Mouse (Mus musculus) midbrain, embryonic 14.5 days (tissue): ENCODE measurements at regions not wholly inside any gene's neighbourhood (a gene's known extent, or its start where the extent isn't known, plus 50 kb on each side); places are given as distances from the start of the nearest gene placed in this dataset.

ENCODE experiments used
- ATAC-seq: fragments of 200-750 bp; cut with Nextera tagmentation; 2 replicates; pipeline ENCODE4 v1.8.0; 2017; ENCODE audit warnings: moderate number of reproducible peaks, moderate library complexity; ENCODE audit not compliant: low FRiP score, low TSS enrichment
- DNase-seq: peaks from one replicate; pipeline ENCODE4 v3.0.0-alpha.2; 2015
- H3K27ac ChIP-seq: fragments of 300-500 bp; sonication (generic); replicated peaks from 2 replicates; pipeline ENCODE4 v1.5.1; 2014; ENCODE audit warnings: mild to moderate bottlenecking, low read depth, low read length, moderate library complexity
- H3K27me3 ChIP-seq: fragments of 300-500 bp; sonication (generic); 2 replicates; pipeline ENCODE4 v1.6.1; 2014; ENCODE audit warnings: low read length, control low read depth, mixed read lengths; ENCODE audit not compliant: control insufficient read depth, insufficient read depth
- H3K36me3 ChIP-seq: fragments of 300-500 bp; sonication (generic); 2 replicates; pipeline ENCODE4 v1.6.1; 2014; ENCODE audit warnings: low read length, control low read depth; ENCODE audit not compliant: control insufficient read depth, insufficient read depth
- H3K4me1 ChIP-seq: fragments of 300-500 bp; sonication (generic); 2 replicates; pipeline ENCODE4 v1.6.1; 2014; ENCODE audit warnings: mild to moderate bottlenecking, antibody characterized with exemption, low read length, control low read depth; ENCODE audit not compliant: control insufficient read depth, insufficient read depth
- H3K4me2 ChIP-seq: fragments of 300-500 bp; sonication (generic); 2 replicates; pipeline ENCODE4 v1.6.1; 2014; ENCODE audit warnings: mild to moderate bottlenecking, low read length, moderate library complexity
- H3K4me3 ChIP-seq: fragments of 300-500 bp; sonication (generic); replicated peaks from 2 replicates; pipeline ENCODE4 v1.5.1; 2014; ENCODE audit warnings: low read depth, low read length
- H3K9ac ChIP-seq: fragments of 300-500 bp; sonication (generic); replicated peaks from 2 replicates; pipeline ENCODE4 v1.6.1; 2014; ENCODE audit warnings: mild to moderate bottlenecking, low read length, moderate library complexity
- H3K9me3 ChIP-seq: fragments of 300-500 bp; sonication (generic); 2 replicates; pipeline ENCODE4 v1.6.1; 2016; ENCODE audit warnings: low read length, control low read depth, mixed read lengths; ENCODE audit not compliant: control insufficient read depth
- WGBS: fragments of 180-500 bp; shearing (Covaris S2); extraction: QIAGEN DNeasy Blood & Tissue Kit; methylation state at CpG from one replicate; pipeline ENCODE4 v1.1.7; 2014; 5-methylcytosine and 5-hydroxymethylcytosine counted together

DNA sequence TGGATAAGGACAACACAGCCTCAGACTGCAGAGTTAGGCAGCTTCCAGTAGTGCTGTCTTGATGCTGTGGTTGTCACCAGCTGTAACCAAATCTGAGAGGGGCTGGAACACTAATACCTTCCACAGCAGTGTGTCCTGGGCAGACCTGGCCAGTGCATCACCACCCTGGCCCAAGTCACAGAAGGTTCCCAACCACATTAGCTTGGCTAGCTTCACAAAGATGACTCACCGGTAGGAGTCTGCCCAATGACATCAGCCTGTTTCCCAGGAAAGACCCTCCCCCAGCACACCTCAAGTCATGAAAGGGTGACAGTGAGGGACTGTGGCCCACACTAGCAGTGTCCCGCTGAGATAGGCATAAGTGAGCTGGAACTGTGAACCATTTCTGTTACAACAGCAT lies 75.5 kb upstream of the Gsc start:
- DNase-seq (no peak), ATAC-seq (no peak)
- 82% methylated on average over 2 of the region's 2 CpGs for WGBS

DNA sequence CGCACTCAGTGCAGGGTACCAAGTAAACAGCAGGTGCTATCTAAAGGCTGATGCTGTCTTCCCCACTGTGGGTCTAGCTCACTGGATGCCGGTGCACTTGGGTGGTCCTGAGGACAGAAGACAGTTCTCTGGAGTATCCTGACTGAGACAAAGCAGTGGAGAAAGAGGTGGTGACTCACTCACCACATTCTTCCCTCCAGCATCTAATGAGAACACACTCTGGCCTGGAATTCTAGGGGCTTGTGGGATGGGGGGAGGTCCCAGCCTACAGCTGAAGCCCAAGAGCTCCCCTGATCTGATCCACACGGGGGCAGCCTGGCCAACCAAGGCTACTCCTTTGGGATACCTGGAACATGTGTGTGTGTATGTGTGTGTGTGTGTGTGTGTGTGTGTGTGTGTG lies 74.4 kb upstream of the Gsc start:
- Histone ChIP-seq H3K27me3 (no peaks in the 10 kb centered on the region), H3K4me1 (no peaks in the 10 kb centered on the region), H3K36me3 (no peaks in the 10 kb centered on the region), H3K27ac (no peak overlapping the region), H3K9me3 (no peaks in the 10 kb centered on the region), H3K9ac (no peak overlapping the region), H3K4me2 (no peak overlapping the region), H3K4me3 (no peak overlapping the region)
- WGBS: 75% methylated on average over 3 of the region's 3 CpGs
- ATAC-seq: no peak
- no peak for DNase-seq

More for the DNA sequence above, 75.5 kb upstream of the Gsc start:
- H3K36me3 ChIP-seq: no peaks in the 10 kb centered on the region
- H3K27me3 ChIP-seq: no peaks in the 10 kb centered on the region
- H3K27ac ChIP-seq: no peak overlapping the region
- no peak overlapping the region for H3K4me3 ChIP-seq
- H3K4me2 ChIP-seq: no peak overlapping the region
- no peaks in the 10 kb centered on the region for H3K4me1 ChIP-seq
- H3K9ac ChIP-seq: no peak overlapping the region
- no peaks in the 10 kb centered on the region for H3K9me3 ChIP-seq

DNA sequence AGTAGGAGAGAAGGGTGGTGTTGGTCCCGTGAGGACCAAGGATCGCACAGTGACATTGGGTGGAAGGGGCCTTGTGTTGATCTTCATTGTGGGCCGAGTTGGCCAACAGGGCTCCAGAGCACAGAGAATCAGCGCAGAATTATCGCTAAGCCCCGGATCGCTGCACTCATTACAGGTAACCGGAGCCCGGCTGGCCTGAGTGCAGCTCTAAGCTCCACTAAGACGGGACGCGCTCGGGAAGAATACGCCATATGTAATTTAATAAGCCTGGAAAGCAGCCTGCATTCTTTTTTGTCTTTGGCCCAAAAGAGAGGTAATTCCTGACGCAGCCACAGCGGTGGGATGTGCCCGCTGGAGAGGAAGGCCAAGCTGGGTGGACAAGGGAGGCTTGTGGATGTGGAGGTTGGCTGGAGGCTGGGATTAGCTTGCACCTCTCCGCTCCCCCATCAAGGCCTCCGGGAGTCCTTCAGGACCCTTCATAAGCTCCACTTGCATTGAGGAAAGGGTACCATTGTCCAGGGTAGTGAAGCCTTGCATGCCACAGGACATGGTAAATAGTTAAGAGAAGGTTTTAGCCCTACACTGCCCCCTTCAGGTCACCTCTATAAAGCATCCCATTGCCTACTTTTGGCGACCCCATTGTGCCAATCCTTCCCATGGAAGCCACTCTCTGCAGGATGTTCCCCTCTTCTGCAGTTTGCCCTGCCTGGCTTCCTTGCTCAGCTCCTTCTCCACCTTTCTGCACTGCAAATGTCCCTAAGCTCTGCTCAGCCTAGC lies 73.1 kb upstream of the Gsc start:
- Histone ChIP-seq H3K4me3 (no peak overlapping the region), H3K36me3 (no peaks in the 10 kb centered on the region), H3K27ac (no peak overlapping the region), H3K27me3 (no peaks in the 10 kb centered on the region), H3K4me1 (no peaks in the 10 kb centered on the region), H3K4me2 (no peak overlapping the region), H3K9me3 (no peaks in the 10 kb centered on the region), H3K9ac (no peak overlapping the region)
- no peak for ATAC-seq
- 84% methylated on average over 20 of the region's 20 CpGs for WGBS
- no peak for DNase-seq

DNA sequence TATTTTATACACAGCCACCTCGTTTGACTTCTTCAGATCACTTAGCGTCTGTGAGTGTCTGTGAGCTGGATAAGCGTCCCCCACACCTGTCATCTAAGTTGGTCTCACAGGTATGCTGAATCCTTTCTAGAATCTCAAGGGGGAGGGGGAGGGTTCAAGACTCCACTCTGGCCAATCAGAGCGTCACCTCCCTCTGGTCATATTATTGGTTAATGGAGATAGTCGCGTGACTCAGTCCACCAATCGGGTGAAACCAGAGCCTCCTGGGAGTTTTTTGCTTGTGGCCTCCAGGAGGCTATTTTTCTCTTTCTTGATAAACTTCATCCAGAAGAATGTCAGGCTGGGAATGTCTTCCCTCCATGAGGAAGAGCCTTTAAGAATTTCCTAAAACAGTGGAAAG lies 66.8 kb upstream of the Gsc start:
- ATAC-seq: no peak

DNA sequence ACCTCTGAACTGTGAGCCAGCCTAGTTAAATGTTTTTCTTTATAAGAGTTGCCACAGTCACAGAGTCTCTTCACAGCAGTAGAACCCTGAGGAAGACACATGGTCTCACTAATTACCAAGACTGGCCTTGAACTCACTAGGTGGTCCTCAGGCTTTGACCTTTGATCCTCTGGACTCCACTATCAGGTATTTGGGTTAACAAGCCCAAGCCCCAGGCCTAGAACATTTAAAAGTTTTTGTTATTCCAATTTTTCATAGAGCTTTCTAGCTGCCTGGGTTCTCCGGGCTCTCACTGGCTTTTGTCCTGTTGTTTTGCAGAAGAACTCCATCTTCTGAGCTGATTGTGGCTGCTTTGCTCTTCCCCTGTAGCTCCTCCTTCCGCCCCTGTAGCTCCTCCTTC lies 65.3 kb upstream of the Gsc start:
- H3K9ac ChIP-seq: no peak overlapping the region
- no peaks in the 10 kb centered on the region for H3K27me3 ChIP-seq
- no peaks in the 10 kb centered on the region for H3K9me3 ChIP-seq
- H3K4me1 ChIP-seq: no peaks in the 10 kb centered on the region
- ATAC-seq: no peak
- no peak overlapping the region for H3K27ac ChIP-seq
- no peak overlapping the region for H3K4me2 ChIP-seq
- 92% methylated on average over 2 of the region's 2 CpGs for WGBS
- DNase-seq: no peak
- H3K4me3 ChIP-seq: no peak overlapping the region
- H3K36me3 ChIP-seq: no peaks in the 10 kb centered on the region

More for the DNA sequence above, 66.8 kb upstream of the Gsc start:
- no peak overlapping the region for H3K4me2 ChIP-seq
- 95% methylated on average over 7 of the region's 7 CpGs for WGBS
- H3K4me1 ChIP-seq: no peaks in the 10 kb centered on the region
- H3K36me3 ChIP-seq: no peaks in the 10 kb centered on the region
- no peak overlapping the region for H3K27ac ChIP-seq
- H3K9me3 ChIP-seq: no peaks in the 10 kb centered on the region
- no peak overlapping the region for H3K4me3 ChIP-seq
- H3K9ac ChIP-seq: no peak overlapping the region
- DNase-seq: no peak
- no peaks in the 10 kb centered on the region for H3K27me3 ChIP-seq

DNA sequence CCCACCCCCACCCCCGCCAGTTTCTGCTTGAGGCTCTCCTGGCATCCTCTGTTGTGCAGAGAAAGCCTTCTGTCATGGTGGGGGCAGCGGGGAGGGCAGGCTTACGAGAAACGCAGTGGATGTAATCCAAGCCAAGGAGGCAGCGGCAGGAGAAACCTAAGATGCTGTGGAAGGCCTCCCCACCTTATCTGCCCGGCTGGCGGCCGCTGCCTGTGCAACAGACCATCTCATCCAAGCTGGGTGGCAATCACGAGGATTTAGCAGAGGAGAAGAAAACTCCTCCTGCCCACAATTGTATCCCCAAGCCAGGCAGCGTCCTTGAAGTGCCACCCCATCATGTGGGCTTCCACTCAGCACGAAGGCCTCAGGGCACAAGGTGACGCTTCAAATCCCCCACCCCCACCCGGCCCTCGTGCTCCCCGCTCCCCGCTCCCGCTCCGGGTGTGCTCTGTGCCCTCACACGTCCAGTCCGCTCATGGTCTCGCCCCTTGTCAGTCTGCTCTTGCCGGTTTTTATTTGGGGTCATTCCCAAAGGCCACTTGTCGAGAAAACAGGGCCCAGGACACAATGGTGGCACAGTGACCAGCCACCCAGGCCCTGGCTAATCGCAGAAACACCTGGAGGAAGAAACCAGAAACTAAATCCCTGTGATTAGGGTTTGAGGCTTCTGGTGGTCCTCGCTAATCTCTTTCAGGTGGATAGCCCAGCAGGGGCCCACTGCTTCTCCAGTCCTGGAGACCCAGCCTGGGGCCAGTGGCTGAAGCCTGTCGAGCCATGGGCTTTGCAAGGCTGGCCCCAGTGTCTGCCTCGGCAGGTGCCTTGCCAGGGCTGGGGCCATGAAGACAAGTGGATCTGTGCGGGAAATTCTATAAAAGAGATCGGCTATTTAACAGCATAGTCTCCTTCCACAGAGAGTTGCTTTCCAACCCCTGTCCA lies 58.6 kb upstream of the Gsc start:
- 15% methylated on average over 29 of the region's 29 CpGs for WGBS
- 0 out of 2 replicates have a peak, but pooled peaks cover 8% of the 10 kb centered on the region for H3K4me1 ChIP-seq
- 0 out of 2 replicates have a peak overlapping the region, but pooled peaks have one; percentile 12 for H3K9ac ChIP-seq
- ATAC-seq (no peak), DNase-seq (peak; percentile 22)
- H3K4me2 ChIP-seq: no peak overlapping the region
- no peaks in the 10 kb centered on the region for H3K27me3 ChIP-seq
- H3K36me3 ChIP-seq: no peaks in the 10 kb centered on the region
- H3K9me3 ChIP-seq: no peaks in the 10 kb centered on the region
- H3K4me3 ChIP-seq: no peak overlapping the region
- no peak overlapping the region for H3K27ac ChIP-seq

DNA sequence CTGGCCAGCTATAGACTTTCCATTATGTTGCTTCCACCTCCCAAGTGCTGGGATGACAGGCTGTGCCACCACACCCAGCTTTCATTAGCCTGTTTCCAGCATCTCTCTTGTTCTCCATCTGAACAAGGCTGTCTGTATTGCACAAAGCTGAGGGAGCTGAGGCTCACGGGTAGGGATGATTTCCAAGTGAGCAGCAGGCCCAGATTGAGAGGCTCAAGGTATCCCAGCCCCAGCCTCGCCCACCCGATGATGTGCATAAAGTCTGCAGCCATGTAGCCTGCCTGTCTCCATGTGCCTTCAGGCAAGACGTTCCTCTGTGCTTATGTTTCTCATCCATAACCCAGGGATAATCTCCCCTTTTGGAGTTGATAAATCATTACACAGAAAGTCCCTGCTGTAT lies 57.5 kb upstream of the Gsc start:
- H3K27me3 ChIP-seq: no peaks in the 10 kb centered on the region
- H3K4me1 ChIP-seq: 0 out of 2 replicates have a peak, but pooled peaks cover 8% of the 10 kb centered on the region
- H3K27ac ChIP-seq: no peak overlapping the region
- WGBS: 73% methylated on average over 4 of the region's 4 CpGs
- no peak overlapping the region for H3K4me2 ChIP-seq
- DNase-seq (no peak), ATAC-seq (no peak)
- no peaks in the 10 kb centered on the region for H3K36me3 ChIP-seq
- H3K9me3 ChIP-seq: peaks cover 6% of the 10 kb centered on the region; the same call in 1 of the 2 replicates
- H3K9ac ChIP-seq: no peak overlapping the region
- no peak overlapping the region for H3K4me3 ChIP-seq
